Mouse (Mus musculus): Measurements from ENCODE around the gene Rad51. TPM values are rescaled to one million over a fixed set of nuclear protein-coding genes. Genes with fewer than 3 reads are reported as not detected.

The Rad51 gene
- total and polyA plus RNA-seq, 3 experiments, result 18.6 to 87.5 (median 45.0) TPM

DNA sequence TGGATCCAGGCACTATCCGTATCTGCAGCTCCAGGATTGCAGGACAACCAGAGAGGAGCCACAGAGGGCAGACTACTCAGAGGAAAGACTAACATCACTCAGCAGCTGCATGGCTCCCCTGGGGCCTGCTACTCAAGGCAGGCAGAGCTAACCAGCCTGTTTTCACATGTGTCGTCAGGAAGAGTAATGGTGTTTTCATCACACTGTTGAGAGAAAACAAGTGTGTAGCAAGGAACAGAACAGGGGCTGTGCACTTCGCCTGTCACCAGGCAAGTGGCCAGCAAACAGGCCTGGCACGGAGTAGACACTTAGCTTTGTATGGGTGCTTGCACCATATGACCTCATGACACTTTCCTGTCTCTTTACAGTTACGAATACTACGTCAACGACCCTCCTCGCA lies 59.0 kb downstream of the Rad51 start (continued):
- no peak for TF ChIP-seq MEF2A (IDR thresholded peaks at IDR 0.05; ENCODE audit: borderline replicate concordance, low read depth, low read length)
- TF ChIP-seq HCFC1 (IDR thresholded peaks at IDR 0.05; ENCODE audit: low read depth, low read length), result no peak
- no peak for TF ChIP-seq CHD1 (IDR thresholded peaks at IDR 0.05; ENCODE audit: low read depth, low read length)
- no peak for TF ChIP-seq CHD2 (IDR thresholded peaks at IDR 0.05; ENCODE audit: low read length)
- TF ChIP-seq SIN3A (IDR thresholded peaks at IDR 0.05; ENCODE audit: low read length), result 0 out of 2 replicates have a peak, but pooled peaks have one; percentile 28
- TF ChIP-seq PAX5 (IDR thresholded peaks at IDR 0.05; ENCODE audit: low read length), result no peak

DNA sequence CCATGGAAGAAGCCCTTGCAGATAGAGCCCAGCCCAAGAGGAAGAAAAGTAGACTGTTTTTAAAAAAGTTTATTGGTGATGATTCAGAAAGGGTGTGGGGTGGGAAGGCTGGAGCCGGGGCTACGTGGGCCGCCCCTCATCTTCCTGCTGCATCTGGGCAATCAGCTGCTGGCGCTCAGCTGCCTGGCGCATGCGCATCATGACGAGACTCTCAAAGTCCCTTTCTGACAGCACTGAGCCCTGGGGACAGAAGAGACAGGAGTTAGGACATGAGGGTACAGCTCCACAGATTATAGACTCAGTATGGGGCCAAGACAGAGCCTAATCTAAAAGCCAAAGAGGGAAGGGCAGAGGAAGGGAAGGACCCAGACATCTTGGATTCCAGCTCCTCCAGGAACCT lies 59.9 kb downstream of the Rad51 start:
- no peaks in the 10 kb centered on the region for H3K9me3 ChIP-seq (replicated peaks; ENCODE audit: low read length)
- H3K79me2 ChIP-seq (replicated peaks; ENCODE audit: control insufficient read depth, extremely low read depth, insufficient read depth, poor library complexity, severe bottlenecking), result no peaks in the 10 kb centered on the region; the same call in 1 of the 2 replicates
- no peak overlapping the region for H3K4me2 ChIP-seq (ENCODE audit: insufficient read depth, low read depth, poor library complexity, severe bottlenecking)
- H3K27ac ChIP-seq (ENCODE audit: insufficient read depth, low read depth), result 0 out of 2 replicates have a peak overlapping the region, but pooled peaks have one; percentile 50
- TF ChIP-seq CTCF (conservative IDR thresholded peaks at IDR 0.05 in 1 of 2, IDR thresholded peaks at IDR 0.05 in 1 of 2; ENCODE audit: low read depth in 2 of 2, low read length in 2 of 2) (no peak), ZNF384 (IDR thresholded peaks at IDR 0.05; ENCODE audit: low read depth, low read length) (no peak), SIN3A (IDR thresholded peaks at IDR 0.05; ENCODE audit: low read length) (no peak), MAFK (IDR thresholded peaks at IDR 0.05; ENCODE audit: insufficient replicate concordance, low read length) (no peak), IRF4 (IDR thresholded peaks at IDR 0.05; ENCODE audit: low read depth, low read length) (no peak), TBP (conservative IDR thresholded peaks at IDR 0.05; ENCODE audit: low read depth, low read length) (no peak), PAX5 (IDR thresholded peaks at IDR 0.05; ENCODE audit: low read length) (no peak), BHLHE40 (IDR thresholded peaks at IDR 0.05; ENCODE audit: low read depth, low read length) (no peak), MXI1 (IDR thresholded peaks at IDR 0.05; ENCODE audit: low read depth, low read length) (no peak), POLR2A (IDR thresholded peaks at IDR 0.05; ENCODE audit: low read depth, low read length) (no peak), JUN (IDR thresholded peaks at IDR 0.05; ENCODE audit: insufficient read depth, low read depth, low read length) (no peak), TCF12 (IDR thresholded peaks at IDR 0.05; ENCODE audit: low read depth, low read length) (no peak), CHD2 (IDR thresholded peaks at IDR 0.05; ENCODE audit: low read length) (no peak), ZC3H11A (IDR thresholded peaks at IDR 0.05; ENCODE audit: low read depth, low read length) (no peak), NRF1 (IDR thresholded peaks at IDR 0.05; ENCODE audit: low read depth, low read length) (no peak), E2F4 (IDR thresholded peaks at IDR 0.05; ENCODE audit: insufficient replicate concordance, low read depth, low read length) (no peak), USF2 (conservative IDR thresholded peaks at IDR 0.05; ENCODE audit: low read depth, low read length) (no peak), JUND (conservative IDR thresholded peaks at IDR 0.05; ENCODE audit: low read depth, low read length) (no peak), NELFE (IDR thresholded peaks at IDR 0.05; ENCODE audit: low read depth, low read length) (no peak)
- dilution Hi-C loops (cut with MboI; ENCODE audit: extremely low pct_ligation_motif_present, extremely low pct_unique_long_range_greater_than_20kb, low sequenced_read_pairs), result no loop called here
- H3K9ac ChIP-seq (ENCODE audit: insufficient read depth, low read depth), result no peak overlapping the region
- peaks cover 1% of the 10 kb centered on the region for H3K27me3 ChIP-seq (replicated peaks)
- H3K4me1 ChIP-seq (ENCODE audit: control insufficient read depth in 1 of 2, insufficient read depth in 2 of 2), result peaks cover 35 to 87% of the 10 kb centered on the region in 2 experiments
- DNase-seq (ENCODE audit: extremely low read depth), result no peak
- H3K36me3 ChIP-seq (replicated peaks in 1 of 2; ENCODE audit: control insufficient read depth in 1 of 2, insufficient read depth in 1 of 2, low read length in 1 of 2), result peaks cover 0 to 8% of the 10 kb centered on the region in 2 experiments
- in situ Hi-C loops (cut with MboI; ENCODE audit: low pct_ligation_motif_present, low pct_unique_long_range_greater_than_20kb, low sequenced_read_pairs), result no loop called here
- H3K4me3 ChIP-seq (replicated peaks in 1 of 3; ENCODE audit: low read depth in 2 of 3, low read length in 2 of 3, poor library complexity in 1 of 3), result no peak overlapping the region

Measured in CH12.LX (cell line).